Mouse (Mus musculus) sigmoid colon, adult 10 weeks (tissue): ENCODE results near the gene Gm3182. TPM values are rescaled to one million over a fixed set of nuclear protein-coding genes. Genes with fewer than 3 reads are reported as not detected.

Experiments
- polyA plus RNA-seq: library from polyadenylated mRNA; stranded (reverse); fragments of 350-450 nt; fragmentation: Illumina TruSeq; extraction: RNeasy Lipid Tissue Mini Kit (QIAGEN cat#74804); gene quantifications from one replicate; pipeline ENCODE4 v1.2.3, GENCODE M21; 2014; ENCODE audit warnings: low read depth, low replicate concordance

Gene Gm3182
- polyA plus RNA-seq, result not detected

GRCm38 (mm10) chr14:4481445-4481844 lies at the start of gene Gm3182:
Gm3182 (plus strand) TSS chr14:4481745.

Other genes starting within 250 kb of the Gm3182 start
- gene Gm3138, start 232.1 kb upstream of the Gm3182 start, polyA plus RNA-seq, result not detected
- gene Gm3149, start 164.5 kb upstream of the Gm3182 start, polyA plus RNA-seq, result not detected
- gene 2610042L04Rik, start 147.0 kb upstream of the Gm3182 start, polyA plus RNA-seq, result not detected
- gene Gm3159, start 84.2 kb upstream of the Gm3182 start, polyA plus RNA-seq, result not detected
- 0.88 TPM for gene Gm3164, start 66.3 kb upstream of the Gm3182 start, polyA plus RNA-seq
- 3.5 TPM for gene Gm3173, start 50.8 kb upstream of the Gm3182 start, polyA plus RNA-seq
- gene Gm3047, start 73.7 kb downstream of the Gm3182 start, polyA plus RNA-seq, result not detected
- not detected for gene Gm8159, start 150.6 kb downstream of the Gm3182 start, polyA plus RNA-seq
- not detected for gene Gm3239, start 182.4 kb downstream of the Gm3182 start, polyA plus RNA-seq
- not detected for gene Gm7876, start 227.5 kb downstream of the Gm3182 start, polyA plus RNA-seq
- gene Gm3252, start 245.0 kb downstream of the Gm3182 start, polyA plus RNA-seq, result not detected